Mouse (Mus musculus): Measurements from ENCODE around the gene Pwwp2a. TPM values are rescaled to one million over a fixed set of nuclear protein-coding genes. Genes with fewer than 3 reads are reported as not detected.

Pwwp2a gene
- polyA plus RNA-seq, 1 experiment, result 35.0 TPM

- Histone ChIP-seq H3K4me1 (replicated peaks; ENCODE audit: control insufficient read depth, insufficient read depth, low read length) (no peaks in the 10 kb centered on the region), H3K27me3 (ENCODE audit: control insufficient read depth, insufficient read depth, low read length) (no peaks in the 10 kb centered on the region), H3K4me3 (ENCODE audit: control insufficient read depth, insufficient read depth, low read length) (peak overlapping the region; percentile 92), H3K36me3 (ENCODE audit: control insufficient read depth, insufficient read depth, low read length) (peaks cover 8% of the 10 kb centered on the region; the same call in 1 of the 2 replicates), H3K27ac (ENCODE audit: control insufficient read depth, insufficient read depth, low read length) (peak overlapping the region; percentile 53)
- DNase-seq, result peak; percentile 73
- WGBS, result under 1% methylated on average over 71 of the region's 72 CpGs
- TF ChIP-seq CTCF (IDR thresholded peaks at IDR 0.05; ENCODE audit: borderline replicate concordance, control insufficient read depth, extremely low read depth, insufficient read depth, low read length, poor library complexity) (peak; percentile 30; the same call in 1 of the 2 replicates), POLR2A (IDR thresholded peaks at IDR 0.05; ENCODE audit: control insufficient read depth, extremely low read depth, insufficient read depth, low read length, poor library complexity) (peak; percentile 54; the same call in 1 of the 2 replicates)
Observed at GRCm38 (mm10) chr11:43682415-43683217, 818 bp downstream of the Pwwp2a start.

GRCm38 (mm10) chr11:43688850-43689249 is 7.1 kb downstream of the Pwwp2a start:
- peaks cover 58% of the 10 kb centered on the region for H3K36me3 ChIP-seq (ENCODE audit: control insufficient read depth, insufficient read depth, low read length)
- H3K27ac ChIP-seq (ENCODE audit: control insufficient read depth, insufficient read depth, low read length), result no peak overlapping the region
- TF ChIP-seq POLR2A (IDR thresholded peaks at IDR 0.05; ENCODE audit: control insufficient read depth, extremely low read depth, insufficient read depth, low read length, poor library complexity) (no peak), CTCF (IDR thresholded peaks at IDR 0.05; ENCODE audit: borderline replicate concordance, control insufficient read depth, extremely low read depth, insufficient read depth, low read length, poor library complexity) (no peak)
- no peak for DNase-seq
- WGBS, result 95% methylated on average over 1 of the region's 1 CpGs
- no peaks in the 10 kb centered on the region for H3K4me1 ChIP-seq (replicated peaks; ENCODE audit: control insufficient read depth, insufficient read depth, low read length)
- H3K27me3 ChIP-seq (ENCODE audit: control insufficient read depth, insufficient read depth, low read length), result no peaks in the 10 kb centered on the region
- no peak overlapping the region for H3K4me3 ChIP-seq (ENCODE audit: control insufficient read depth, insufficient read depth, low read length)

- no peaks in the 10 kb centered on the region for H3K27me3 ChIP-seq (ENCODE audit: control insufficient read depth, insufficient read depth, low read length)
- TF ChIP-seq POLR2A (IDR thresholded peaks at IDR 0.05; ENCODE audit: control insufficient read depth, extremely low read depth, insufficient read depth, low read length, poor library complexity) (no peak), CTCF (IDR thresholded peaks at IDR 0.05; ENCODE audit: borderline replicate concordance, control insufficient read depth, extremely low read depth, insufficient read depth, low read length, poor library complexity) (no peak)
- H3K27ac ChIP-seq (ENCODE audit: control insufficient read depth, insufficient read depth, low read length), result no peak overlapping the region
- H3K4me1 ChIP-seq (replicated peaks; ENCODE audit: control insufficient read depth, insufficient read depth, low read length), result no peaks in the 10 kb centered on the region
- no peak overlapping the region for H3K4me3 ChIP-seq (ENCODE audit: control insufficient read depth, insufficient read depth, low read length)
- peaks cover 30% of the 10 kb centered on the region for H3K36me3 ChIP-seq (ENCODE audit: control insufficient read depth, insufficient read depth, low read length)
- 95% methylated on average over 4 of the region's 4 CpGs for WGBS
- no peak for DNase-seq
Observed at GRCm38 (mm10) chr11:43696623-43697022, 14.8 kb downstream of the Pwwp2a start.

GRCm38 (mm10) chr11:43698621-43699020 is 16.8 kb downstream of the Pwwp2a start:
- Histone ChIP-seq H3K27ac (ENCODE audit: control insufficient read depth, insufficient read depth, low read length) (no peak overlapping the region), H3K36me3 (ENCODE audit: control insufficient read depth, insufficient read depth, low read length) (peaks cover 15% of the 10 kb centered on the region), H3K4me1 (replicated peaks; ENCODE audit: control insufficient read depth, insufficient read depth, low read length) (no peaks in the 10 kb centered on the region), H3K27me3 (ENCODE audit: control insufficient read depth, insufficient read depth, low read length) (no peaks in the 10 kb centered on the region), H3K4me3 (ENCODE audit: control insufficient read depth, insufficient read depth, low read length) (no peak overlapping the region)
- DNase-seq, result no peak
- WGBS, result 80% methylated on average over 5 of the region's 5 CpGs
- TF ChIP-seq CTCF (IDR thresholded peaks at IDR 0.05; ENCODE audit: borderline replicate concordance, control insufficient read depth, extremely low read depth, insufficient read depth, low read length, poor library complexity) (no peak), POLR2A (IDR thresholded peaks at IDR 0.05; ENCODE audit: control insufficient read depth, extremely low read depth, insufficient read depth, low read length, poor library complexity) (no peak)

DNA sequence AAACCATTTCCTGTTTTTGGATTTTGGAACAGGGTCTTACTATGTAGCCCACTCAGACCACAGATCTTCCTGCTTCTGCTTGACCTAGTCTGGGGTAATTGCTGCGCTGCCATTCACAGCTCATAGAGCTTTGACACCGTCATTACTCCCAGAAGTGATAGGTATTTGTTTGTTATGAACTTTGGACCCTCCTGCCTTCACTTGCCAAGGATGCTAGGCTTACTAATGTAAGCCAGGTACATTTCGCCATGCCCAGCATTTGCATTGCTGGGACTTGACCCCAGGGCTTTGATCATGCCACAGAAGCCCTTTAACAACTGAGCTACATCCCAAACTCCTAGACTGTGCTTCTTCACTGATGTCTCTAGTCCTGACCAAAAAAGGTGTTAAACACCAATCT is 18.5 kb downstream of the Pwwp2a start:
- H3K36me3 ChIP-seq (ENCODE audit: control insufficient read depth, insufficient read depth, low read length), result peaks cover 18% of the 10 kb centered on the region
- TF ChIP-seq POLR2A (IDR thresholded peaks at IDR 0.05; ENCODE audit: control insufficient read depth, extremely low read depth, insufficient read depth, low read length, poor library complexity), result no peak
- TF ChIP-seq CTCF (IDR thresholded peaks at IDR 0.05; ENCODE audit: borderline replicate concordance, control insufficient read depth, extremely low read depth, insufficient read depth, low read length, poor library complexity), result no peak

GRCm38 (mm10) chr11:43703552-43703951 is 21.8 kb downstream of the Pwwp2a start:
- Histone ChIP-seq H3K27ac (ENCODE audit: control insufficient read depth, insufficient read depth, low read length) (no peak overlapping the region), H3K36me3 (ENCODE audit: control insufficient read depth, insufficient read depth, low read length) (peaks cover 19% of the 10 kb centered on the region), H3K27me3 (ENCODE audit: control insufficient read depth, insufficient read depth, low read length) (no peaks in the 10 kb centered on the region), H3K4me3 (ENCODE audit: control insufficient read depth, insufficient read depth, low read length) (no peak overlapping the region), H3K4me1 (replicated peaks; ENCODE audit: control insufficient read depth, insufficient read depth, low read length) (no peaks in the 10 kb centered on the region)
- WGBS, result 49% methylated on average over 1 of the region's 1 CpGs
- DNase-seq, result no peak
- TF ChIP-seq CTCF (IDR thresholded peaks at IDR 0.05; ENCODE audit: borderline replicate concordance, control insufficient read depth, extremely low read depth, insufficient read depth, low read length, poor library complexity), result no peak
- no peak for TF ChIP-seq POLR2A (IDR thresholded peaks at IDR 0.05; ENCODE audit: control insufficient read depth, extremely low read depth, insufficient read depth, low read length, poor library complexity)

More for the DNA sequence above, 18.5 kb downstream of the Pwwp2a start:
- Histone ChIP-seq H3K4me1 (replicated peaks; ENCODE audit: control insufficient read depth, insufficient read depth, low read length) (no peaks in the 10 kb centered on the region), H3K27me3 (ENCODE audit: control insufficient read depth, insufficient read depth, low read length) (no peaks in the 10 kb centered on the region), H3K27ac (ENCODE audit: control insufficient read depth, insufficient read depth, low read length) (no peak overlapping the region), H3K4me3 (ENCODE audit: control insufficient read depth, insufficient read depth, low read length) (no peak overlapping the region)
- no peak for DNase-seq
- WGBS, result 95% methylated on average over 3 of the region's 3 CpGs

Measured in thymus, adult 2 months (tissue).